Mouse (Mus musculus): ENCODE measurements around the gene Slbp.

GRCm38 (mm10) chr5:33682963-33683362, 30.6 kb upstream of the Slbp start:
- TF ChIP-seq CTCF (IDR thresholded peaks at IDR 0.05; ENCODE audit: extremely low read depth, insufficient read length, insufficient replicate concordance, low read depth, low read length) (no peak), POLR2A (IDR thresholded peaks at IDR 0.05; ENCODE audit: low read depth, low read length) (no peak)

Data from small intestine, adult 2 months (tissue).